Mouse (Mus musculus) mesoderm, embryonic 11.5 days (tissue): ENCODE measurements around the gene Gm20518.

Experiments
- DNase-seq: peaks from one replicate; pipeline ENCODE4 v3.0.0-alpha.2; 2012; ENCODE audit warnings: low read depth, low spot score

Gene Gm20518

DNA sequence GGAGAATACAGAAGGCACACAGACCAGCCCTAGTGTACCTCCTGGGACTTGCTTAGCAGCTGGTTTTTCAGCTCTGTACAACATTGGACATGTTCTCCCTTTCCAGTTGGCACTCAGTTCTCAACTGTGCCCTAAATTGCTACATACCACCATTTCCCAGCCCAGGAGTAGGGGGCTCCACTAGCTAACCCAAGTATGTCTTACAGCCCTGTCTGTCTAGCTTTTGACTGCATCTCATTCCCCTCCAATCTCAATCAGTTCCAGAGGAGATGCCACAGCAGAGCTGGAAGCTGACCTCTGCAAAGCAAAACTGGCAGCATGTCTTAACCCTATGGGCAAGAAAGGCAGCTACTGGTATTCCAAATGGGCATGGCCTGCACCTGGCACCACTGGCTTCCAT, 4.6 kb upstream of the Gm20518 start:
- DNase-seq, result no peak

DNA sequence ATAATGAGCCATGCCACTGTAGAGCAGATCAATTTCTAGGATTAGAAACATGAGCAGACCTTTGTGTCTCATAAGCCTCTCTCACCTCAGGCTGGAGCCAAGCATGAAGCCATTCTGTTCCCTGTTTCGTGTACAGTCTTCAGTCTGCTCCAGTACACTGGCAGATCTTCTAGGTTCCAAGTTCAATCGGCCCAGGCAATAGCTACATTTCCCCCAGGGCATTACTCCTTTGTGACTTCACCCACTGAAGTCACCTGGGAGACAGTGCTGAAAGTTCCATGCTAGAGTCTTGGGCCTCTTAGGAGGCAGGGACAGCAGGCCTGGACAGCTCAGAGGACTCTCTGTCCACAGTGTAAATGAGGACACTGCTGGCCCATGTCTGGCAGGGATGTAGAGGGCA, 2.5 kb upstream of the Gm20518 start, which contains the start of gene Tssk1:
Tssk1 (plus strand) TSS at position 301 of the 400 bp plus-strand sequence.
- DNase-seq, result no peak

DNA sequence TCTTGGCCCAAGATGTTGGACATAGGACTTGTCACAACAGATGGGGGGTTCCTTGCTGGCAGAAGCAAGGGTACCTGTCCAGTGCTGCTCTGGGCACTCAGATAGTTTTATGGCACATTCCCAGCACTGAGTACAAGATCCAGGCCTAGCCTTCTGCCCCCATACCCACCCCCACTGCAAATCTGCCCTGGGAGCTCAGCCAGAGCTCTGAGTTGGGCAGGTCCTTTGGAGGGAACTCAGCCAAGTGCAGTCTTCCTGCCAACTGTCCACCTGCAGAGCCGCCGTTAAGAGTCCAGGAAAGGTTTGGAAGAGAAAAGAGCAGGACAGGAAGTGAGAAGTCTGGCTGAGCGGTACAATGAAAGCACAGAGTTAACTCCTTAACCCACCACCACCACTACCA, 1.1 kb upstream of the Gm20518 start:
- DNase-seq, result no peak

DNA sequence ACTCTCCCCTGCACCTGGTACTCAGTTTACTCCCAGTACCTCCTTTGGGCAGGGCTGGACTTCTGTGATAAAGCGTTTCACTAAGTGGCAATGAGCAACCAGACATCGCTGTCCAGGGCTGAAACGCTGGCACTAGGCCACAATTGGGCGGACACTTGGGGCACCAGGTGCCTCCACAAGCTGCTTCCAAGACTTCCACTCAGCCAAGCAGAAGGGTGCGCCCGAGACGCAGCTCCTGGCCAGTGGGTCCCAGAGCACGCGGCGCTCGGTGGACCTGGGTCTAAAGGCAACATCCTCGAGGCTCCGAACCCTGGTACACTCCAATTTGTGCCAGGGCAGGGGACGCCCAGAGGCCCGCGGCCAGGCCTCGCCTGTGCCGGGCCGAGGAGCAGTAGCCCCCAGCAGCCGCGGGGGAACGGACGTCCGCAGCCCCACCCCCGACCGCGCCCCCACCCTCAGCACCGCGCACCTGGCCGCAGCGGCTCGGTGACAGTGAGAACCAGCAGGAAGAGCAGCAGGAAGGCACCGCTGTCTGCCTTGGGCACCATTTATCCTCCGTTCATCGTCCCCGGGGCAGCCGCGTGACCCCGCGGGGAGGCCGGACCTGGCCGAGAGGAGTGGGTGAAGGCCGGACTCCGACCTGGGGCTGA, 429 bp downstream of the Gm20518 start:
- peak; percentile 48 for DNase-seq

DNA sequence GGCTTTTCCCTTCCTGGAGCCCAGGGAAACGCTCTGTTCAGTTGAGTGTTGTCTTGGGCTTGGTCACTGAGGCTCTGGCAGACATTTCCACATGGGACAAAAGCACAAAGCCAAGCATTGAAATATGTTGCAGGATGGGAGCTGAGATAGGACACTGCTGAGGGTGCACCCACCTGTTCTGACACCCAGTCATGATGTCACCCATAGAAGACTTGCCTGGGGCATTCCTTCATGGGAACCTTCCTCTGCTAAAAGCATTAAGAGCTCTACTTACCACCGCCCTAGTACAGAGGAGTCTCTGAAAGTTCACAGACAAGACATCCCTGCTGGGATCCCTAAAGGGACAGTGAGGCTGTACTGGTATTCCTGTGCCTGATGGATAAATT, 1.1 kb downstream of the Gm20518 start:
- DNase-seq, result no peak

DNA sequence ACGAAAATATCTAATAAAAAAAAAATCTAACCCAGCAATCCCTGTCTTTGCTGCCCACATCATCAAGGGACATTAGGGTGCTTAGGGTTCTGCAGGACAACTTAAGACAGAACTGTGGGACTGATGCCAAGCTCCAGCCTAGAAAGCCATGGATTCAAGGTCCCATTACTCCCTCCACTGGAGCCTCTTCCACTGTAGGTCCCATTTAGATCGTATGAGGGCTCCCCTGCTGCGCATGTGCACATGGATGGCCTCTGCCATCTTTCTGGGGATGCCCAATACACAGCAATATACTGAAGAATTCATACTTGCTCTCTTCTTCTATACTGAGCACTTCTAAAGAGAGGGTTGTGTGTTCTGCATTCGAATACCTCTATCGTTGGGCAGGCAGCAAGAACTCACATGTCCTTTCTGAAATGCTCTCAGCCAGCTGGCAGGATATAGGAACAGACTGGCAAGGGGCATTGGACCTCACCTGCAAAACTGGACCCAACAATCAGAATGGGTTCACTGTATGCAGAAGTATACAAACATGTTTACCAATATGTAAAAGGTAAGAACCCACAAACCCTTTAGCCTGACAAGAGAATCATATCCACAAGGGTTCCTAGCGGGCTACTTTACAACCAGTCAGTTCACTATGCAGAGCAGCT, 1.7 kb downstream of the Gm20518 start:
- no peak for DNase-seq

DNA sequence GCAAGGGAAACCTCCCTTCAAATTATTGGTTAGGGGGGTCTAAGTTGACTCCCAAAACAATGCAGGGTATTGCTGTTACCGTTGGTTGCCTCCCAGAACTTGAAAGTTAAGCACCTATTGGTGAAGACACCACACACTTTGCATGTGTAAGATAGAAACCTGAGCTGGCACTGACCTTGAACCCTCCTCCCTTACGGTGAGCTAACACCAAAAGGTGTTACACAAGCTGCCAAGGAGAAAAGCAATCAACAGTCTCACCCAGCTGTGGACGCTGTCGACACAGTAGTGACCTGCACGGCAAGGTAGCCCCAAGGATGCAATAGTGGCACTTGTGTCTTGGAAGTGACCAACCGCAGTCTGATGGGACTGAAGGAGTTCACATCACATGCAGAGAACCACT, 7.4 kb downstream of the Gm20518 start:
- DNase-seq, result no peak

DNA sequence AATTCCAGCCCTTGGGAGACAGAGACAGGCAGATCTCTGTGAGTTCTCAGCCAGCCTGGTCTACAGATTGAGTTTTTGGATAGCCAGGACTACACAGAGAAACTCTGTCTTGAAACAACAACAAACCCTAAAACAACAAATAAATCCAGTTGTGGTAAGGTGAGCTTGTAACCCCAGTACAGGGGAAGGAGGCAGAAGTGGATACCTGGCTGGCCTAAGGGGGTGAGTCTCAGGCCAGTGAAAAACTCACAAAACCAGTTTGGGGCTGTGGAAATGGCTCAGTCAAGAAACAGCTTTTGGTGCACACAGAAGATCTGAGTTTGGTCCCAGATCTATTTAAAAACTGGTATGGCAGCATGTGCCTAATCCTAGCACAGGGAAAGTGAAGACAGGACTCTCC, 9.3 kb downstream of the Gm20518 start:
- no peak for DNase-seq

DNA sequence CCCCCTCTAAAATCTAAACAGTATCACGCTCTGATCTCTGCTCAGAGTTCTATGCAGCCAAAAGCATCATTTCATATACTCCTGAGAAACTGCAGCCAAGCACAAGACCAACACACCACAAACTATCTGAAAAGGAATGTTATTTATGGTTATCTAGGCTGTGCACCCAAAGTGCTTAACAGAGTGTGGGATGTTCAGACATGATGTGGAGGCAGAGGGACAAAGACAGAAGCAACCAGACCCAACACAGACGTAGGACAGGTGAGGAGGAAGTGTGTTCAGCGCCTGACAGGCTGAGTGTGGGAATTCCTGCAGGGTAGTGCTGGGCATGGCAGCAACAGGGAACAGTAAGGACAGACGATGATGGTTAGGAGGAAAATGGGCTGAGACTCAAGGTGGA, 11.9 kb downstream of the Gm20518 start:
- DNase-seq, result no peak

DNA sequence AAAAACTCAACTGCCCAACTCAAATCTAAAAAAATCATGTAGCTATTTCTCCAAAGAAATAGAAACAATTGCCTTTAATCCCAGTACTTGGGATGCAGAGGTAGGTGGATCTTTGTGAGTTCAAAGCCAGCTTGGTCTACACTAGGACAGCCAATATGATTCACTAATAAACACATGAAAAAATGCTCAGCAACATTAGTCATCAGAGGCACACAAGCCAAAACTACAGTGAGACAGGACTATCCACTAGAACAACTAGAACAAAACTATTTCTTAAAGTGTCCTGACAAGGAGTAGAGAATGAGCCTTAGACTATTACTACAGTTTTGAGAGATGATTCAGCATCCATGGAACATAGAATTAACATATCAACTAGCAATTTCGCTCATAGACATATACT, 15.4 kb downstream of the Gm20518 start:
- no peak for DNase-seq

DNA sequence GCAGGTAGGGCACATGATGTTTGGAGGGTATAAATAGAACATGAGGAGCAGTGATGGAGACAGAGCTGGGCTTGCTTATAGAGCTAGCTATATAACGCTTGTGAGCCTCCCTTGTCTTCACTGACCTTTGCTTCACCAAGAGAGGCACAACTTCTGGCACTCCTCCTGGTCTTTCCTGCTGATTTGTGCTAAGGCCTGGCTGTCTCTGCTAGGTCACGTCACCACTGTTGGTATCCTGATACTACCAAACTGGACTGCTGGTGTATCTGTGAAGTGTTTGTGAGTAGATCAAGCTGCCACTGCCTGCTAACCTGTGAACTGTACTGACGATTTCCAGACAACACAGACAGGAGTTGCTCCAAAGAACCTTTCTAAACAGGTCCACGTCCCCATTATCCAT, 16.3 kb downstream of the Gm20518 start:
- DNase-seq, result no peak

DNA sequence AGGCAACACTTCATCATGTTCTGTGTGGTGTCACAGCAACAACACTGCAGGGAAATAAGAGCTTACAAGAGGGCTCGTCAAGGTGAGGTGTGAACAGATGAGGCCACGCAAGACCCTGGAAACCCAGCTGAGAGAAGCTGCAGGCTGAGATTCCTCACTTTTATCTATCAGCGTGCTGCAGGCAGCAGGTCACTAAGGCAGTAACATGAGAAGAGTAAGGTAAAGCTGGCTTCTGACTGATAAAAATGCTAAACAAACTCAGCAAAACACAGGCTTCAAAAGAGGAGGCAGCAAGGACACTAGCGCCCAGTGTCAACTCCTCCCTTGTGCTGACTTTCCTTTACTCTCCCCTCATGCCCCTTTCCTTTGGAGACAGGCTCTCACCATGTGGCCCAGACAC, 18.5 kb downstream of the Gm20518 start:
- DNase-seq, result no peak

DNA sequence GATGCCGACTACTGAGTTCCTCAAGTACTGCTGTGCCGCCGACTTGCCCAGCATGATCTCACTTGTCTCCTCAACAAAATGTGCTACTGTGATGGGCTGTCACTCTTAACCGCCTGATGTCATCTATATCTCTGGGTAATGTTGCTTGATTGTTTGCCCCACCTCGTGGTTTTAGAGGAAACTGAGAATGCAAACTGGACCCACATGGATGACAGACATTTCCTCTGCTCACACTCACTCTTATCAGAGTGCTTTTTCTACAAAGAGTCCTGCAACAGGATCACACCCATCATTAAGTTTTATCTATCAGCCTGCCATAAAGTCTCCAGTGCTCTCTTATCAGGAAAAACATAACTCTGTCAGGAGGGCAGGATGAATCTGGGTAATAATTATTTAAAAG, 20.2 kb downstream of the Gm20518 start:
- DNase-seq, result no peak

DNA sequence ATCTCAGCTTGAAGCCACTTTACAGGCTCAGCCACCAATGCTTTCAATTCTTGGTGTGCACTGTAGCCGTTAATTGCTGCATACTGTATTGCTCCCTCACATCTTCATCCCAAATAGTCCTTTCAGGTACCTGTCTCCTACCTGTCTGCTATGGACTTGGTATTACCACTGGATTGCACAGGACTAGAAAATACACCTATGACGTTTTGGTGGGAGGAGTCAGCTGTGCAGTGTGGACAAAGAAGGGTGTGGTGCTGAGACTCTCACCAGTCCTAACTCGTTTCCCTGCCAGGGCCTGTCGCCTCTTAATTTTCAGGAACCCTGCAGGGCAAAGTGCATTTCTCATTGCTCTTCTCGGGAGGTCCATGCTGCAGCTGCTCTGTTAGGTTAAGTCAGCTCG, 25.7 kb downstream of the Gm20518 start:
- no peak for DNase-seq

DNA sequence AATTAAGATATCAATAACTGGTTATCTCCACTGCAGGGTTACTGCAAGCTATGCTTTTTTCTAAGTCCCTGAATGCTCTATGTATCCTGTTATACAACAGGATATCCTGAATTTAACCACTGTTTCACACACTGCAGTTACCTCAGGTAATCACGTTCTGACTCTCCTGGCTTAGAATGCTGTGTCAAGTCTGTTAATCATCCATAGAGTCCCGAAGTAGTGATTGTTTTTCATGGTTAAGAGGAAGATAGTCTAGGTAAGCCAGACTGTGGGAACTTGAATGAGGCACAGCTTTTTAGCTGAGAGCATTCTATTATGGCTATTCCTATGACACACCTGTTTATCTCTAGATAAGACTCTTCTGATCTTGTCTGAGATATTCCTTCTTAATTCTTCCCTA, 26.2 kb downstream of the Gm20518 start:
- DNase-seq, result no peak

DNA sequence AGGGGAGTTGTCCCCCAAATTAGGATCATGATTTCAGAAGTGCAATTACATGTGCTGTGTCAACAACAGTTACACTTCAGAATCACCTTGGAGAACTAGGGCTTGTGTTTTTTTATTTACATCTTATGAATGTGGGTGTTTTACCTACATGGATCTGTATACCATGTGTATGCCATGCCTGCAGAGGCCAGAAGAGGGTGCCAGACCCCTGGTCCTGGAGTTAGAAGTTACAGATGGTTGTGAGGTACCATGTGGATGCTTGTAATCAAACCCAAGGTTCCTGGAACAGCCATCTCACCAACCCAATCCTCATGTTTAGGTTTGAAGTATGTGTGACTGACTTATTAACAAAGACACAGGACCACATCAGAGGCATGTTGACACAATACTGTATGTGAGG, 32.9 kb downstream of the Gm20518 start:
- DNase-seq, result peak; percentile 22

DNA sequence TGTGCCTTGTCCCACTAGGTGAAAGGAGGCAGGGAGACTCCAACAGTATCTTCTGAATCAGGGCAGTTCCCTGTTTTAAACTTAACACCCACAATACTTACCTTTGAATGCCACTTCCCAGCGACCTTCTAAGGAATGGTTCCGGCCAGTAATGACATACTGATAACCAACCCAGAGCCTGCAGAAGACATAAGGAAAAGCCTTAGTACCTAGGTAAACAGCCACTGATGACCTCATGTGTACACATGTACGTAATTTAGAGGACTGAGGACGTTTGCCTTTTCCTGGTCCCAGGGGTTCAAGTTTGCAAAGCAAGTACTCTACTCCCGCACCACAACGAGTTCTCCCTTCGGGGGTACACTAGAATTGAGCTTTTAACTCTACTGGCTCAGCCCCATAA, 34.3 kb downstream of the Gm20518 start:
- DNase-seq, result no peak

DNA sequence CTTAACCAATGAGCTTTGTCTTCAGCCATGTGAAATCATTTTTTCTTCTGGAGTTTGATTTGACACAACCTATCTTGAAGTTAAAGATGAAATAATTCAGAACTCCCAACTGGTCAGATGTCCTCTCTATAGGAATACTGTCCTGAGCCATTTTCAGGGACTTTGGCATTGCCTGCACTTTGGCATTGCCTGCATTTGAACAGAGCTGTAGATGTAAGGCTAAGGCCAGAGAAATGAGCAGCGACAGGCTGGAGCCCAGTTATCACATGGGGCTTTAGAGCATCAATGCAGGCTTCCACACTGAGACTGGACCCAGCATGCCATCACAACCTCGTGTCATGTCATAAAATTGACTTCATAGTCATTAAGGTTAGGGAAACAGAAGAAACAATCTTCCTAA, 38.2 kb downstream of the Gm20518 start:
- DNase-seq, result no peak

DNA sequence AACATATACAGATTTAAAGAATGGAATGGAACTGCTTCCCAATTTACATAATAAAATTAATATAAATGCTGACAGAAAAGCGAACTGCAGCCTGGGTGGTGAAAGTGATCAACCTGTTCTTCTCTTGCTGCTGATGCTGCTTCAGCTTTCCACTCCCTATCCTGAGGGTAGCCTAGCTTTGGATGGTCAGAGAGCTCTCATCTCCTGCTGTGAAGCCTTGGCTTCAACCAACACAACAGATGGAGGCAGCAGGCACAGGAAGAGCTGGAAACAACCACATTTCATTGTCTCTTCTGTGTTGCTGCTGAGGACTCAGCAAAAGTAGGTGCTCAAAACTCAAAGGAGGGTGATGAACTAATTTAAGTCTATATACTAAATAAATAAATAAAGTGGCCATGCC, 39.6 kb downstream of the Gm20518 start:
- no peak for DNase-seq

DNA sequence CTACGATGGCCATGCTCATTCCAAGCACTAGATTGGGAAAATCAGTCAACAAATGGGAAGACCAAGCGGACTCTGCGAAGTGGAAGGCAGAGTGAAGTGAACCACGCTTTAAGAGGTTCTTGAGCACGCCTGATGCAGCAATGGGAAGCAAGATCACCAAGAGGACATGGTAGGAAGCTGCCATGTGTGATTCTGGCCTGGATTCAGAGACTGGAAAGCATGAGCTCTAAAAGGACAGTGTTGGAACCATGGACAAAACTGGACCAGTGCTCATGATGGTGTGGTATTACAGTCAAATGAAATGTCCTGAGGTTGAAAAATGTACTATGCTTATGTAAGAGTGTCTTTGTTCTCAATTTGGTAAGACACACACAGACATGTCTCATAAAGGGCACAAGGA, 40.1 kb downstream of the Gm20518 start:
- no peak for DNase-seq

DNA sequence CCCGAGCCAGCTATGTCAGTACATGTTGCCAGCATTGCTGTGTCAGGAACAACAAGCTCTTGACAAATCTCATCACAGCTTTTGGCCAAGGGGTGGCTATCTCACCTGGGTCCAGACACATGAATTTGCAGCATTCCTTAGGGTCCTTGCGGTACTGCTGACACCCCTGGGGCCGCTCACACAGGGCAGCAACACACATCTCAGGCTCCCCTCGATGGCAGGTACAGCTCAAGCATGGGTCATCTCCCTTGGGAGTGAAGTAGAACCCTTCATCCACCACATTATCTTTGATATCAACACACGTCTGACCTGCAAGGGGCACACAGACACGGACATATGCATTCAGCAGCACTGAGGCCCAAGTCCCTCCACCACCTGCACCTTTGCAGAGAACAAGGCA, 42.0 kb downstream of the Gm20518 start:
- no peak for DNase-seq

DNA sequence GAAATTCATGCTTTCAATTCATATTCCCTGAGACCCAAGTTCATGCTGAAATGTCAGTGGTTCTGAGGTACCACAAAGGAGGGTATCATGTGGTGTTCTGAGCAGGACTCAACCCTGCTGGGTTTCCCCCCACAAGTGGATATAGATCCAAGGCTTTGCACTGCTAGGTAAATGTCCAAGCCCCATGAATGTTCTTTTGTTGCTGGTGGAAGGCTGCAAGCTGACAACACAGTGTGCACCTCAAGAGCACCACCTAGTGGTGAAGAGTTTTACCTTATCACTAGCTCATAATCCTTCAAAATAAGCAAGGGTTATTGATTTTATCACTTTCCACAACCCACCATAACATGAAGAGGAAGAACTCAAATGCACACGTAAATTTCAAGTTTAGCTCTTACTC, 42.5 kb downstream of the Gm20518 start:
- DNase-seq, result peak; percentile 81

DNA sequence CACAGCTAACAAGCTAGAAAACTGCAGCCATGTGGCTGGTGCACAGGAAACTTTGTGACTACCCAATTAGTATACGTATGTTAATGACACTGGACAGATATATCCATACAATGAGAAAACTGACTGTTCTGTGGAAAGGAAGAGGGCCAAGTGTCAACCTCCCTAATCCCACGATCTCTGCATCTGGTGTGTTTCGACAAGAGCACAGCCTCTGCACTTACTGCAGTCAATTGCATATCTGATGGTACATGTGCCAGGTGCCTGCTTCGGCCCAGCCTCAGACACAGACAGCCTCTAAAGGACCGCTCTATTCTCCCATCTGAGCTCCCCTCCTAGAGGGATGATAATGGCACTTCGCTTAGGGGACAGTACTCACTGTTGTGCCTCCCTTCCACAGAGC, 43.0 kb downstream of the Gm20518 start:
- no peak for DNase-seq
